Mouse (Mus musculus): ENCODE results near the gene Nudt9.
A peak's percentile ranks its signal among the peaks of the same experiment; 100 is the strongest.

The Nudt9 gene

DNA sequence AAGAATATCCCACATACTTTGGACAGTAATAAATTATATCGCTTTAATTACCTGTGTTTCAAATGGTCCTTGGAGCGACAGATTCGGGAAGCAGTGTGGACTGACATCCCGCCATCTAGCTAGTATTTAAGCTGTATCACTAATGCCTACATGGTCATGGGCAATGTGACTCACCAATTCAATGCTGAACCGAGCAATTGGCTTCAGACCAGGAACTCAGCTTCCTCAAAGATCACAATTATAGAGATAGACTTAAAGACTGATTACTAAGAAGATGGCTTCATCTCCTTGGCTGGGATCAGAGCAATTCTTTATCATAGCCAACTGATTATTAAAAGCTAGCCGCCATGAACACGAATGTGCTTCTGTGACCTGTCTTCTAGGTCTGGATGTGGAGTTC lies 31.4 kb downstream of the Nudt9 start, which contains the start of gene Gm17660:
TSS of gene Gm17660 (minus strand) at position 101 of the 400 bp plus-strand sequence.
- DNase-seq (ENCODE audit: low spot score in 2 of 2), result no peak

DNA sequence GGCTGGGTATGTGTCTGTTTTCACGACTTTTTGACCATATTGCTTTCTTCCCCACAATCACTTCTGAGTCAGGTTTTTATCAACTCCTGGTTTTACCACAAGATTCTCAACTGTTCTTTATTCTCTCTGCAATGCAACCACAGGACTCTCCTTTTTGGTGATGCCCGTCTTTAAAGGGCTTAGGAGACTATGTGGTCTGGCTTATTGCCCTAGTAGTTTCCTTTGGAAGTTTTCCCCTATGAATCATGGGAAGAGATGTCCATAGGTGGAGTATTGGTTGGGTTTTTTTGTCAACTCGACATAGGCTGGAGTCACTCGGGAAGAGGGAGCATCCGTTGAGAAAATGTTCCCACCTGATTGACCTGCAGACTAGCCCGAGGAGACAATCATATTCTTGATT lies 34.6 kb downstream of the Nudt9 start:
- DNase-seq (ENCODE audit: low spot score in 2 of 2), result no peak

DNA sequence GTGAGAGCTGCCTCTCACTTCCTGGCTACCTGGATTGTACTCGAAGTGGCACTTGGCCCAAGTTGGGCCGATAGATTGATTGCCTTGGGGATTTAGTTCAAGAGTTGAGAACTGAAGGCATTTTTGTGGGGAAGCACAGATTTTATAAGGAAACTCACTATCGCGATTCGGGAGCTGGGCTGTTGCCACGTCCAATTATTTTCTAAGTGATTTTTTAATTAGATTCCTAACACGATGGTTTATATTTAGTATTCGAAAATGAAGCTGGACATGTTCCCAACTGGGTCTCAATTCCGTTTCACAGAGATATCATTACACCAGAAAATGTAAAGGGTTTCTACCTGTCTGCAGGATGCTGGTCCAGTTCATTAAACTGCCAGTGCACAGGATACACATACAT lies 39.3 kb downstream of the Nudt9 start:
- no peak for DNase-seq (ENCODE audit: low spot score in 2 of 2)

DNA sequence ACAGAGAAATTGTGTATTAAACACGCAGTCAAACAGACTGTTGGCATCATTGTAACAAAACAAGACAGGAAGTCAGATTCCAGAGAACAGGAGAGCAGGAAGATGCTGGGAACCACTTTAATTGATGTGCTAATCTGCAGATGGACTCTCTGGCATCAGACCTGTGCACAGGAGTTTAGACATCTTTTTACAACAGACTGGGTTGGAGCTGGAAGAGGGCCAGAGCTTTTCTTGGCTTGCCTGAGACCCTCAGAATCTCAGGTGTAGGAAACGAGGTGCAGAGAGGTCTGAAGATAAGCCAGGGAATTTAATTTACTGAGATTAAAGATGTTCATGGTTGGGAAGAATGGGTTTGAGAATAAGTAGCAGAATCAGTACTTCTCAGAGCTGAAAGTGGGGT lies 43.6 kb downstream of the Nudt9 start:
- no peak for DNase-seq (ENCODE audit: low spot score in 2 of 2)

DNA sequence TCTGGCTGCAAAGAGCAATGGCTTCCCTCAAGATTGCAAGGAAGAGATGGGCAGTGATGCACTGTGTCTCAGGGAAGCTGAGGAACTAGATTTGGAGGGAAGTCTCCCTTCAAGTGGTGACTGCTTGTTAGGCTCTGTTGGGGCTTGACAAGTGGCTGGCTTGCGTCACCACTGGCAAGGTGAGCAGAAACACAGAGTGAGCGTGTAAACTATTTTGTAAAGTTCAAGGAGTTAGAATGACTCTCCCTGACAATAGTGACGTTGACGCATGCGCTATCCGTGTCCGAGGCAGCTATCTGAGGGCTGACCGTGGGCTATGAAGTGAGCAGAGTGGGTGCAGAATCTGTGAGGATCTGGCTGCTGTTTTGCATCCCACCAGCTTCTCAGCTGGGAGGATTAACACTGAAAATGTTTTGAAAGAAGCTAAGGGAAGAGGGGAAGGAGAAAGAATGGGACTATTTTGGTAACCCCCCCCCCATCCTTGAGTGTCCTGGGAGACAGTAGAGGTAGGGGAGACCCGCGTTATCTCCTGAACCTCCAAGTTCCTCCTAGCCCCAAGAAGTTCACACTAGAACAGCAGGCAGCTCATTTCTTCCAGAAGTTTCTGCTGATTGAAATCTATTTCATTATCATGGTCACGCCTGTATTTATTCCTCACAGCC lies 49.4 kb downstream of the Nudt9 start:
- DNase-seq (ENCODE audit: low spot score in 2 of 2), result no peak

DNA sequence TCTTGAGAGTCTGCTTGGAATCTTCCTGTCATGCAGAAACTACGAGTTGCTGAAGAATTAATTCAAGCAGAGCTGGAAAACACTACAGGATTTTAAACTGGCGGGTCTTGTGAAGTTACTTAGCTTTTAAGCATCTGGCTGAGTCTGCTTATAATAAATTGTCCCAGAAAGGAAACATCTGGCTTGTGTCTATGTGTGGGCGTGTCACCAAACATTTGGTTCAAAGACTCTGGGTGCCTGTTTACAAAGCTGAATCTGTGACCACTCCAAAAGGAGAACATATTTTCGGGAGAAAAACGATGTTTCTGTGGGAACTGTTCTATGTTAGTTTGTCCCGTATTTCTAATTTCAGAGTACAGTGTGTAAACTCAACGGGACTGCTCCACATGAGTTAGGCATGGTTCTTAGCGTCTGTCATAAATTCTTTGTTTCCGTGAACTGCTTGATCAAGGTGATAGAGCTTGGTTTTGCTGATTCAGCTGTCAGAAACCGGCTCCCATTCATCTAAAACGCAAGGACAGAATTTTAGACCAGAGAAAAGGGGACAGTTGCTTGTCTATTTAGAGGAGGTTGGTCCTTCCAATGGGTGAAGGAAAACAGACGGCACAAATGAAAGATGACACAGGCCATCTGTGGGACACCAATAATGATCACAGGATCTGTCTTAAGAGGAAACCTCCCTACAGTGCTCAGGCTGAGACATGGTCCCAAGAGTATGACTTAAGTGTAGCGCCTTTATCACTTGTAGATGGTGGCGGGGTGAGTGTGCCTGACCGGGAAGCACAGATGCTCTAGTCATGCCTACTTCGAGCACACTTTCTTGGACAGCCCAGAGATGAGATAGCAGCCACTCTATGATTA lies 50.2 kb downstream of the Nudt9 start:
- DNase-seq (ENCODE audit: low spot score in 2 of 2), result no peak

DNA sequence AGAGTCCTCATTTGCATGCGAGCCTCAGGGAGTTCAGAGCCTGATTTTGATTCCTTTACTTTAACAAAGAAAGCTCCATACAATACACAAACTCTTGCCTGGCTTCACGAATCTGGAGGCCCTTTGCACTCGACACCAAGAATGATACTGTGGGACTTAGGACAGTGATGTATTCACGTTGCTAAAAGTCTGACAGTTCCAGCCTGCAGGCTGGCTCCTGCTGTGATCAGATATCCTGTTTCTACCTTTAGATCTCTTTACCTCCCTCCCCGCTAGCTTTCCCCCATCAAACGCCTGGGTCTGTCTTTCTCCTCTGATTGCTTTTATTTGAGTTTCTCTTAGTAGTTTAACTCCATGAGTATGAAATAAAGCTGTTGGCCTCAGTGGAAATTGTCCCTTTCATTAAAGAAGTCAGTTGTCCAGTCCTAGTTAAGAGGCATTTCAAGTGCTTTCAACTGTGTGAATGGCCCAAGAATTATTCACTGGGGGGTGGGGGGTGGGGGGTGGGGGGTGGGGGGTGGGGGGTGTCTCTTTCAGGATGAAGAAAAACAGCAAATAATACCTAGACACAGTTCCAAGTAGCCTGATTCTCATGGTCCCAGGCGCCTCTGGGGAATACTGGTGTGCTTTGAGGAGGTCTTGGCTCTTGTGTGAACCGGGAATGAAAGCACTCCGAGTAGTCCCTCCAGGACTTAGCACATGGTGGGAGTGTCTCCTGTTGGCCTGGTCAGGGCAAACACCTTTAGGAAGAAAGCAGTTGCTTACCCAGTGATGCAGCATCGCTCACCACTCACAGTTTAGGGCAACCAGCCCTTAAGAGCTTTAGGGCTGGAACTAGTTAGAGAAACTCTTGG lies 55.8 kb downstream of the Nudt9 start:
- DNase-seq (ENCODE audit: low spot score in 2 of 2), result no peak

DNA sequence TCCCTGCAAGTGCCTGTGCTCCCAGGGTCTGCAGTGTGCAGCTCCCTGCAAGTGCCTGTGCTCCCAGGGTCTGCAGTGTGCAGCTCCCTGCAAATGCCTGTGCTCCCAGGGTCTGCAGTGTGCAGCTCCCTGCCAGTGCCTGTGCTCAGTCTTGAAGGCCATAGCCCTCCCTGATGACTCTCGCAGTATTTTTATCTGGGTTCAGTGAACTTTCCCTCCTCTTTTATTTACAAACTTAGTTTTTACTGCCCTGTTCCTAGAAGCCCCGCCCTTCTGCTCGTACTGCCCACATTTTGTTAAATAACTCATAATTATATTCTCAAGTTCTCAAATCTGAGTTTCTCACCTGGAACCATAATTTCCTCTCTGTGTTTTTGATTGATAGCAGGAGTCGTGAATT lies 57.1 kb downstream of the Nudt9 start:
- no peak for DNase-seq (ENCODE audit: low spot score in 2 of 2)

DNA sequence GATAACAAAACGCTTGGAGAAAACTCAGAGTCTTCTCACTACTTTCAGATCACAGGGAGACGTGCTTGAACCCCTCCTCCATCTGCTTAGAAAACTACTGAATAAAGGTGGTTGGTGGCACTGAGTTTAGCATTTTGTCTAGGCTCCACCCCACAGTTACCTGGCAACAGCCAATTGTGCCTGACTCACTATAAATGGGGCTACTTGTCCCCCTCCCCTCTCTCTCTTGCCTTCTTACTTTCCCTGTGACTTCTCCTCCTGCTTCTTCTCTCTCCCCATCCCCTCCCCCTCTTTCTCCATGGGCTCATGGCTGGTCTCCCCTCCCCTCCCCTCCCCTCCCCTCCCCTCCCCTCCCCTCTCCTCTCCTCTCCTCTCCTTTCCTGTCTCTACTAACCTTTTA lies 58.0 kb downstream of the Nudt9 start:
- no peak for DNase-seq (ENCODE audit: low spot score in 2 of 2)

DNA sequence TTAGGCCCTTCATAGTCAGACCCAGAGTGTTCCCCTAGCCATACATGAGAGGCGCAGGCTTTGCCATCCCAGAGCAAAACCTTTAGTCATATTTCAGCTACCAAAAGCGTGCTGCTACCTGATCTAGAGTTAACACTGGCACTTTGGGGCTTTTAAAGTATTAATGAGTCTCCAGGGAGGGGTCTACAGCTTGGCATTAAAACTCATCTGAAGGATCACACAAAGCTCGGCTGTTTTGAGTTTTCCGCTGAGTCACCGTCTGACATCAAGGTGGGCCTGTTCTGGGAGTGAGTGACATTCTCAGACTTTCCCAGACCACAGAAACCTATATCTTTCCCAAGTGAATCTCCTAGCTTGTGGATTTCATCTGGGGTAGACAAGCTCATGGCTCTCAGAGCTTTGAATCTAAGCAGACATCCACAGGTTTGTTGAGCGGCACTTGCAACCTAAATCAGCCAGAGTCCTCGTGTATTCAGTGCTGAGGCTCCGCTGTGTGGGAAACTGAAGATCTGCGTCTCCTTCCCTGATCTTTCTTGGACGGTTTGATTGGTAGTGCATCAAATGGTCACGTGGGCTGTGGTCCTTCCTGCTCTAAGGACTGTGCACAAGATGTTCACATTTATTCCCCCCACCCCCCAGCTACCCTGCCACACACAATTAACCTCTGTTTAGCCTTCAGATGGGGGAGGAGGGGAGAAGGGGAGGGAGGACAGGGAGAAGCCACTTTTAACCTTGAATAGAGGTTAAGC lies 62.2 kb downstream of the Nudt9 start:
- DNase-seq (ENCODE audit: low spot score in 2 of 2), result peak; percentile 33 to 49

DNA sequence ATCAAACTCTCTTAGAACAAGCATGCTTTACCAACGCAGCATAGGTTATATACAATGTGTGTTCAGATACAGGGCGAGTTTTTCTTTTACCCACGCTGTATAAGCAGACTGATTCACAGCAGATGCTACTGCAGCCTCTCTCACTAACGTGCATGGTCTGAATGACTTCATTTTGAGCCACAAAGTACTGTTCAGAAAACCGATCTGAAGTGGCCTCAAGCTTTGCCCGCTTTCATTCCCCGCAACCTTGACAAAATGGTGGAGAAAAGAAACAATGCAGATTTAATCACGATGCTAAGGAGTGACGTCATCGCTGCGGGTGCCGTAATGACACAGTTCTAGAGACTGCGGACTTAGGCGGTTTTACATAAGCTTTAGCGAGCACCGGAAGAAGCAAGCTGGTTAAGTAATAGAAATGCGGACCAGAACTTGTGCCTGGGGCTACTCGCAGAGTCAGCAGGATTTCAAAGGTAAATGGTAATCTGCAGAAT lies 62.8 kb downstream of the Nudt9 start:
- DNase-seq (ENCODE audit: low spot score in 2 of 2), result peak; percentile 74 to 81

DNA sequence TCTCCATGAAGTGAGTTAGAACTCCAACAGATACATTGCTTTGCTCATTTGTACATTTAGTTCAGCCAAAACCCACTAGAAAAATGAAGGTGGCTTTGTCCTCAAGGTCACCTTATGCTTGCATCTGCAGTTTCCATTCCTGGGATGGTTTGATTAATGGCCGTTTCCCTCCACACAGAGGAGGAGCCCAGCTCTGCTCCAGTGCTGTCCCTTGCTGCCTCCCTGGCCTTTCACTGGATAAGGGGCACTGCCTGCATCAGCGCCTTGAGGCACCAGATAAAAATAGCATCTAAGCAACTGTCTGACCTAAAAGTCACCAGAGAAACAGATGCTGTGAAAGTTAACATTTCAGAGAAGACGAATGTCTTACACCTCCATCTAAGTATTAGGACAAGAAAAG lies 63.4 kb downstream of the Nudt9 start:
- DNase-seq (ENCODE audit: low spot score in 2 of 2), result no peak

DNA sequence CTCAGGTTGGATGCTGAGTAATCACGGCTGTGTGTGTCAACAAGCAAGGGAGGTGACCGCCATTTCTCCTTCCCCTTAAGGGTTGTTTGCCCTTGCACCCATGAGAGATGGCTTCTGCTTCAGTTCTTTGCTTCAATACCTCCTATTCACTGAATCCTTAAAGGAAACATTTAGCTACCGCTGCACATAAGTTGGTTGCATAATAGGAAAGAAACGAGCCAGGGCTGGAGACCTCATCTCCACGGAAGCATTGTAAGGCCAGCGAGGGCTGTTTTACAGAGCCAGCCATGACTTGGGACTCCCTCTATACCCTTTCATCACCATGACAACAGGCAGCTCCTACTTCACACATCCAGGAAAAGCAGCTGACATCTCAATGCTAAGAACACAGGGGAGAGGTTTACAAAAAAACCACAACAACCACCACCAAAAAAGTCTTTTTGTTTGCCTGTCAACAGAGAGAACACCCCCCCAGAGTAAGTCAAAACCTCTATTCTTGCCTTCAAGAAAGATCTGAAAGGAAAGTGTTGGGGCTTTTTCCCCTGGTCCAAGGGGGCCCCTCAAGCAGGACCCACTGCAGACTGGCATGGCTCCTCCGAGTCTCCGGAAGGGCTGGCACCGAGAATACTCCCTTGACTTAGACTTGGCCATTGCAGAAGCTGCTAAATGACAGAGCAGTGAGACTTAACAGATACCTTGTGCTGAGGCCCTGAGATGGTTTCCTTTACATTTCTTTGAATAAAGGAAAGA lies 64.2 kb downstream of the Nudt9 start:
- peak; percentile 71 to 78 for DNase-seq (ENCODE audit: low spot score in 2 of 2)

DNA sequence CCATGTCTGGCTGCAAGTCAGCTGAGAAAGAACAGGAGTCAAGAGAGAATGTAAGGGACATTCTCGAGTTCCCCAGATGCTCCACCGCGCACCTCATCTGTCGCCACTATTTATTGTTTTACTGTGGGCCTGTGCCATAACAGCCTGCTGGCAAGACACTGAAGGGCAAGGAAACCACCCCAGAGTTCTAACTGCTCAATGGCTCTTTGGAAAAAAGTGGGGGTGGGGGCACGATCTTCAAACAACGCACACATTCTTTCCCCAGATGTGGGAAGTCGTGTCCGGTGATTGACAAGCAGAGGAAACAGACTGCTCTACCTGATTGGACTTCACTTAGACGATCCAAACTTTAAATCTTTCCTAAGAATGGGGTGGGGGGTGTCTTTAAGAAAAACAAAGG lies 65.9 kb downstream of the Nudt9 start:
- peak in 1 of 2 experiments; percentile 49 for DNase-seq (ENCODE audit: low spot score in 2 of 2)

DNA sequence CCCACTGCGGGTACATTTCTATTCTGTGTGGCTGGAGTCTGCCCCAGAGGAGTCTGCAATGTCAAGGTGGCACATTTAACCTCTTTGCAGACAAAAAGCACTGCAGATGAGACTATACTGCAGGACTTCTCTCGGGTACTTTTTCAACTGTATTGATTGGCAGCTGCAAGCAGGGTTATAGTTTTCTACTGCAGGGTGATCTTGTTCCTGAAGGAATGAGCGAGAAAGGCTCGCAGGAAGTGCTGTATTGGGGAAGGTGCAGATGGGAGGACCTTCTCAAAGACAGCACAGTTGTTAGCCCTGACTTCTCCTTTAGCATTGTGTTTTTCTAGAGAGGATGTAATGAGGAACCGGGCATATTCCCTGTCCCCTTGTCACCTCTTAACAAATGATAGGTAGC lies 66.4 kb downstream of the Nudt9 start:
- peak; percentile 41 to 48 for DNase-seq (ENCODE audit: low spot score in 2 of 2)

DNA sequence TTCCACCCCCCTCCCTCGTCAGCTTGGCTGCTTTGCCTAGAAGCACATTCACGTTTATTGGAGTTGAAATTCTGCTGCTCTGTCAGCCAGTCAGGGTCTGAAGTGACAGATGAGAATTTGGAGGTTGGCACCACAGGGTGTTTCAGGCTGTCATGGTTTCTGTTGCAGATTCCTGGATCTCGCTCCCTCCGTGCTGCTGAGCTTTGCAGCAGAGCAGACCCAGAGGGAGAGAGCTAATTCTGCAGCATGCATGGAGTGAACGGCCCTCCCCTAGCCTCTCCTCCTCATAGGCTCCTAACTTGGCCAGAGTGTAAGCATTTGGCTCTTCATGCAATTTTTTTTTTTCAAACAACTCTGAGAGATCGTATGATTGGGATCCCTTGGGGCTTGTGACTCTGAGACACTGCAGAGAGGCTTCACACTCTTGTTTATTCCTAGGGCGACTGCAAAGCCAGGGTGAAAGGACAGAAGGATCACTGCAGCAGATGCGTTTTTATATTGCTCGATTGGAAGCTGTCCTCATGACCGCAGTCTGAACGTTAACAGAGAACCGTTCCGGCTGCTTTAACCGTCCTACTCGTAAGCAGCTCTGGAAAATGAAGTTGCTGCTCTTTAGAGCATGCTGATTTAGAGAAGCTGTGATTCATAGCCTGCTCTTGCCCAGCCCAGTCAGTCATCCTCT lies 67.5 kb downstream of the Nudt9 start, which contains the start of gene Sparcl1:
TSS of gene Sparcl1 (minus strand) at position 243 of the 682 bp plus-strand sequence.
- peak; percentile 60 to 74 for DNase-seq (ENCODE audit: low spot score in 2 of 2)

Measured in right cerebral cortex, adult 2 months (tissue).